Mouse (Mus musculus) hindbrain, embryonic 14.5 days (tissue): ENCODE data around the gene Cdc14a. TPM values are rescaled to one million over a fixed set of nuclear protein-coding genes. Genes with fewer than 3 reads are reported as not detected.

Experiments used
- ATAC-seq: fragments of 200-750 bp; cut with Nextera tagmentation; 2 replicates; pipeline ENCODE4 v1.8.0; 2017; ENCODE audit warnings: moderate number of reproducible peaks, mild to moderate bottlenecking, moderate TSS enrichment, moderate library complexity; ENCODE audit not compliant: low FRiP score
- DNase-seq: peaks from one replicate; pipeline ENCODE4 v3.0.0-alpha.2; 2015; ENCODE audit warnings: low spot score
- H3K27ac ChIP-seq: fragments of 300-500 bp; sonication (generic); 2 replicates; pipeline ENCODE4 v1.5.1; 2014; ENCODE audit warnings: mild to moderate bottlenecking, moderate library complexity
- H3K27me3 ChIP-seq: fragments of 300-500 bp; sonication (generic); 2 replicates; pipeline ENCODE4 v1.6.1; 2014; ENCODE audit warnings: mild to moderate bottlenecking, low read length, mixed read lengths; ENCODE audit not compliant: control insufficient read depth, insufficient read depth
- H3K36me3 ChIP-seq: fragments of 300-500 bp; sonication (generic); replicated peaks from 2 replicates; pipeline ENCODE4 v1.6.1; 2014; ENCODE audit not compliant: control insufficient read depth, insufficient read depth
- H3K4me1 ChIP-seq: fragments of 300-500 bp; sonication (generic); replicated peaks from 2 replicates; pipeline ENCODE4 v1.6.1; 2014; ENCODE audit warnings: antibody characterized with exemption, low read length, mixed read lengths; ENCODE audit not compliant: control insufficient read depth, insufficient read depth
- H3K4me2 ChIP-seq: fragments of 300-500 bp; sonication (generic); replicated peaks from 2 replicates; pipeline ENCODE4 v1.6.1; 2014; ENCODE audit warnings: mild to moderate bottlenecking, moderate library complexity
- H3K4me3 ChIP-seq: fragments of 300-500 bp; sonication (generic); replicated peaks from 2 replicates; pipeline ENCODE4 v1.5.1; 2014; ENCODE audit warnings: mild to moderate bottlenecking, low read length
- H3K9ac ChIP-seq: fragments of 300-500 bp; sonication (generic); 2 replicates; pipeline ENCODE4 v1.6.1; 2014
- H3K9me3 ChIP-seq: fragments of 300-500 bp; sonication (generic); 2 replicates; pipeline ENCODE4 v1.6.1; 2016; ENCODE audit warnings: low read length; ENCODE audit not compliant: control insufficient read depth
- WGBS: fragments of 180-500 bp; shearing (Covaris S2); extraction: QIAGEN DNeasy Blood & Tissue Kit; methylation state at CpG from one replicate; pipeline ENCODE4 v1.1.7; 2014; 5-methylcytosine and 5-hydroxymethylcytosine counted together
- polyA plus RNA-seq: library from polyadenylated mRNA; unstranded; fragments of >200 nt; fragmentation: Nextera tagmentation; extraction: Ambion mirVana; gene quantifications from 2 replicates; pipeline ENCODE4 v1.2.1, GENCODE M21; 2014

Gene Cdc14a
- polyA plus RNA-seq, 1 experiment from 2014 or later = 4.1 TPM

GRCm38 (mm10) chr3:116310033-116310432 is 113.8 kb downstream of the Cdc14a start:
- H3K4me2 ChIP-seq = no peak overlapping the region
- no peaks in the 10 kb centered on the region for H3K27me3 ChIP-seq
- H3K4me1 ChIP-seq = no peaks in the 10 kb centered on the region
- no peak overlapping the region for H3K9ac ChIP-seq
- no peak overlapping the region for H3K27ac ChIP-seq
- H3K4me3 ChIP-seq = no peak overlapping the region
- H3K9me3 ChIP-seq = no peaks in the 10 kb centered on the region
- H3K36me3 ChIP-seq = no peaks in the 10 kb centered on the region
- DNase-seq (no peak), ATAC-seq (no peak)
- WGBS = 89% methylated on average over 10 of the region's 10 CpGs

GRCm38 (mm10) chr3:116304800-116305753 is 118.8 kb downstream of the Cdc14a start:
- no peaks in the 10 kb centered on the region for H3K36me3 ChIP-seq
- H3K27ac ChIP-seq = no peak overlapping the region
- H3K4me3 ChIP-seq = no peak overlapping the region
- H3K9me3 ChIP-seq = no peaks in the 10 kb centered on the region
- no peaks in the 10 kb centered on the region for H3K4me1 ChIP-seq
- H3K27me3 ChIP-seq = no peaks in the 10 kb centered on the region
- WGBS = 72% methylated on average over 18 of the region's 18 CpGs
- H3K4me2 ChIP-seq = no peak overlapping the region
- ATAC-seq (no peak), DNase-seq (no peak)
- no peak overlapping the region for H3K9ac ChIP-seq

- no peak overlapping the region for H3K4me3 ChIP-seq
- WGBS = 99% methylated on average over 7 of the region's 7 CpGs
- no peaks in the 10 kb centered on the region for H3K9me3 ChIP-seq
- no peak for DNase-seq
- ATAC-seq = no peak
- H3K4me2 ChIP-seq = no peak overlapping the region
- no peak overlapping the region for H3K9ac ChIP-seq
- no peaks in the 10 kb centered on the region for H3K36me3 ChIP-seq
- no peak overlapping the region for H3K27ac ChIP-seq
- no peaks in the 10 kb centered on the region for H3K27me3 ChIP-seq
- H3K4me1 ChIP-seq = no peaks in the 10 kb centered on the region
Observed at GRCm38 (mm10) chr3:116302581-116302980, 121.3 kb downstream of the Cdc14a start.

- Histone ChIP-seq H3K27me3 (no peaks in the 10 kb centered on the region), H3K9ac (no peak overlapping the region), H3K4me1 (no peaks in the 10 kb centered on the region), H3K9me3 (no peaks in the 10 kb centered on the region), H3K27ac (no peak overlapping the region), H3K36me3 (0 out of 2 replicates have a peak, but pooled peaks cover 4% of the 10 kb centered on the region), H3K4me3 (no peak overlapping the region), H3K4me2 (no peak overlapping the region)
- WGBS = 89% methylated on average over 6 of the region's 6 CpGs
- DNase-seq (no peak), ATAC-seq (no peak)
Observed at GRCm38 (mm10) chr3:116301754-116302153, 122.1 kb downstream of the Cdc14a start.

- Histone ChIP-seq H3K4me1 (no peaks in the 10 kb centered on the region), H3K27me3 (no peaks in the 10 kb centered on the region), H3K36me3 (peaks cover 8% of the 10 kb centered on the region; the same call in 1 of the 2 replicates), H3K4me2 (no peak overlapping the region), H3K4me3 (no peak overlapping the region), H3K27ac (no peak overlapping the region), H3K9ac (no peak overlapping the region), H3K9me3 (no peaks in the 10 kb centered on the region)
- WGBS = 93% methylated on average over 10 of the region's 10 CpGs
- ATAC-seq (no peak), DNase-seq (no peak)
Observed at GRCm38 (mm10) chr3:116298727-116299126, 125.1 kb downstream of the Cdc14a start.

GRCm38 (mm10) chr3:116298003-116298402 is 125.8 kb downstream of the Cdc14a start:
- Histone ChIP-seq H3K36me3 (peaks cover 14% of the 10 kb centered on the region; the same call in 1 of the 2 replicates), H3K27me3 (no peaks in the 10 kb centered on the region), H3K27ac (no peak overlapping the region), H3K4me3 (no peak overlapping the region), H3K9me3 (no peaks in the 10 kb centered on the region), H3K4me1 (no peaks in the 10 kb centered on the region), H3K9ac (no peak overlapping the region), H3K4me2 (no peak overlapping the region)
- 95% methylated on average over 8 of the region's 8 CpGs for WGBS
- no peak for ATAC-seq
- no peak for DNase-seq

- no peak for ATAC-seq
- H3K27me3 ChIP-seq = no peaks in the 10 kb centered on the region
- 97% methylated on average over 7 of the region's 7 CpGs for WGBS
- DNase-seq = no peak
- no peaks in the 10 kb centered on the region for H3K9me3 ChIP-seq
- no peak overlapping the region for H3K9ac ChIP-seq
- H3K36me3 ChIP-seq = peaks cover 14% of the 10 kb centered on the region; the same call in 1 of the 2 replicates
- H3K4me2 ChIP-seq = no peak overlapping the region
- no peak overlapping the region for H3K4me3 ChIP-seq
- no peak overlapping the region for H3K27ac ChIP-seq
- no peaks in the 10 kb centered on the region for H3K4me1 ChIP-seq
Observed at GRCm38 (mm10) chr3:116297170-116297569, 126.7 kb downstream of the Cdc14a start.

- WGBS = 92% methylated on average over 9 of the region's 9 CpGs
- no peak for DNase-seq
- no peak overlapping the region for H3K4me2 ChIP-seq
- H3K9ac ChIP-seq = no peak overlapping the region
- H3K4me1 ChIP-seq = no peaks in the 10 kb centered on the region
- H3K4me3 ChIP-seq = no peak overlapping the region
- no peak overlapping the region for H3K27ac ChIP-seq
- peaks cover 11% of the 10 kb centered on the region; the same call in 1 of the 2 replicates for H3K36me3 ChIP-seq
- H3K9me3 ChIP-seq = no peaks in the 10 kb centered on the region
- ATAC-seq = no peak
- no peaks in the 10 kb centered on the region for H3K27me3 ChIP-seq
Observed at GRCm38 (mm10) chr3:116290041-116290815, 133.6 kb downstream of the Cdc14a start.

GRCm38 (mm10) chr3:116288833-116289232 is 135.0 kb downstream of the Cdc14a start:
- WGBS = 92% methylated on average over 6 of the region's 6 CpGs
- no peaks in the 10 kb centered on the region for H3K9me3 ChIP-seq

More at GRCm38 (mm10) chr3:116288833-116289232, 135.0 kb downstream of the Cdc14a start:
- Histone ChIP-seq H3K27me3 (no peaks in the 10 kb centered on the region), H3K27ac (no peak overlapping the region), H3K4me2 (no peak overlapping the region), H3K9ac (no peak overlapping the region), H3K36me3 (peaks cover 8% of the 10 kb centered on the region; the same call in 1 of the 2 replicates), H3K4me3 (no peak overlapping the region), H3K4me1 (peaks cover 3% of the 10 kb centered on the region; the same call in 1 of the 2 replicates)
- DNase-seq = no peak
- no peak for ATAC-seq
